Mouse (Mus musculus) testis, adult 2 months (tissue): ENCODE results near the gene Fam98c. TPM values are rescaled to one million over a fixed set of nuclear protein-coding genes. Genes with fewer than 3 reads are reported as not detected.

ENCODE experiments used
- H3K27ac ChIP-seq: fragments of 200-500 bp; 2 replicates; pipeline ENCODE4 v1.5.1; 2012; ENCODE audit warnings: low read depth, low read length; ENCODE audit not compliant: control insufficient read depth, insufficient read depth
- H3K27me3 ChIP-seq: fragments of 200-500 bp; 2 replicates; pipeline ENCODE4 v1.6.1; 2012; ENCODE audit warnings: mild to moderate bottlenecking, low read length, moderate library complexity; ENCODE audit not compliant: control insufficient read depth, insufficient read depth
- H3K36me3 ChIP-seq: fragments of 200-500 bp; 2 replicates; pipeline ENCODE4 v1.6.1; 2012; ENCODE audit warnings: mild to moderate bottlenecking, low read length; ENCODE audit not compliant: control insufficient read depth, insufficient read depth
- H3K4me1 ChIP-seq: fragments of 200-500 bp; 2 replicates; pipeline ENCODE4 v1.6.1; 2012; ENCODE audit warnings: low read length; ENCODE audit not compliant: control insufficient read depth, insufficient read depth
- H3K4me3 ChIP-seq: fragments of 200-500 bp; 2 replicates; pipeline ENCODE4 v1.5.1; 2012; ENCODE audit warnings: low read depth, mild to moderate bottlenecking, low read length, moderate library complexity, mixed read lengths; ENCODE audit not compliant: control insufficient read depth
- CTCF ChIP-seq: fragments of 200-500 bp; IDR thresholded peaks from 2 replicates; pipeline ENCODE4 v1.5.1; 2012; ENCODE audit warnings: low read depth, mild to moderate bottlenecking, inconsistent platforms, low read length, moderate library complexity; ENCODE audit not compliant: control insufficient read depth, insufficient read depth, insufficient replicate concordance
- POLR2A ChIP-seq: fragments of 200-500 bp; IDR thresholded peaks from 2 replicates; pipeline ENCODE4 v1.6.1; 2012; ENCODE audit warnings: low read depth, mild to moderate bottlenecking, inconsistent platforms, low read length, moderate library complexity; ENCODE audit not compliant: control insufficient read depth
- polyA plus RNA-seq: library from polyadenylated mRNA; depleted of rRNA; stranded (reverse); fragments of >200 nt; gene quantifications from 2 replicates; pipeline ENCODE4 v1.2.3, GENCODE M21; 2012

The Fam98c gene
- polyA plus RNA-seq, 1 experiment, result 194 TPM

GRCm38 (mm10) chr7:29134693-29135386 lies 21.2 kb downstream of the Fam98c start, which contains the start of gene Rasgrp4:
TSS of gene Rasgrp4 (plus strand) at chr7:29134851.
- no peak within 1 kb of the TSS for H3K4me3 ChIP-seq
- H3K27ac ChIP-seq, result no peak within 1 kb of the TSS
- TF ChIP-seq POLR2A (no peak), CTCF (no peak)
- no peaks in the 10 kb centered on the region for H3K27me3 ChIP-seq
- H3K36me3 ChIP-seq, result no peaks in the 10 kb centered on the region
- H3K4me1 ChIP-seq, result peaks cover 4% of the 10 kb centered on the region

GRCm38 (mm10) chr7:29134230-29134629 lies 21.8 kb downstream of the Fam98c start:
- Histone ChIP-seq H3K4me3 (no peak overlapping the region), H3K27ac (no peak overlapping the region), H3K4me1 (peaks cover 4% of the 10 kb centered on the region), H3K27me3 (no peaks in the 10 kb centered on the region), H3K36me3 (no peaks in the 10 kb centered on the region)
- TF ChIP-seq CTCF (no peak), POLR2A (no peak)

- no peak overlapping the region for H3K4me3 ChIP-seq
- no peaks in the 10 kb centered on the region for H3K36me3 ChIP-seq
- TF ChIP-seq CTCF (no peak; the same call in 1 of the 2 replicates), POLR2A (no peak)
- peaks cover 8% of the 10 kb centered on the region for H3K4me1 ChIP-seq
- H3K27me3 ChIP-seq, result no peaks in the 10 kb centered on the region
- no peak overlapping the region for H3K27ac ChIP-seq
Measured at GRCm38 (mm10) chr7:29128725-29129124, 27.3 kb downstream of the Fam98c start.

- TF ChIP-seq POLR2A, result no peak
- peak; percentile 56; the same call in 1 of the 2 replicates for TF ChIP-seq CTCF
- no peak overlapping the region for H3K4me3 ChIP-seq
- H3K36me3 ChIP-seq, result no peaks in the 10 kb centered on the region
- peaks cover 8% of the 10 kb centered on the region for H3K4me1 ChIP-seq
- H3K27ac ChIP-seq, result no peak overlapping the region
- H3K27me3 ChIP-seq, result no peaks in the 10 kb centered on the region
Measured at GRCm38 (mm10) chr7:29126173-29126915, 29.7 kb downstream of the Fam98c start.

- H3K27ac ChIP-seq, result no peak within 1 kb of the TSS
- H3K27me3 ChIP-seq, result no peaks in the 10 kb centered on the region
- peaks cover 8% of the 10 kb centered on the region for H3K4me1 ChIP-seq
- H3K4me3 ChIP-seq, result no peak within 1 kb of the TSS; the same call in 1 of the 2 replicates
- TF ChIP-seq CTCF (no peak), POLR2A (no peak)
- no peaks in the 10 kb centered on the region for H3K36me3 ChIP-seq
Measured at GRCm38 (mm10) chr7:29124970-29125369, 31.1 kb downstream of the Fam98c start, which contains the start of gene Ryr1. TSS of gene Ryr1 (minus strand) at chr7:29125179.

GRCm38 (mm10) chr7:29123531-29124358 lies 32.3 kb downstream of the Fam98c start:
- TF ChIP-seq POLR2A, result no peak
- no peak for TF ChIP-seq CTCF
- Histone ChIP-seq H3K4me3 (no peak overlapping the region), H3K27ac (no peak overlapping the region)

GRCm38 (mm10) chr7:29122821-29123220 lies 33.2 kb downstream of the Fam98c start:
- no peaks in the 10 kb centered on the region for H3K36me3 ChIP-seq
- no peaks in the 10 kb centered on the region for H3K27me3 ChIP-seq
- no peak overlapping the region for H3K4me3 ChIP-seq
- TF ChIP-seq POLR2A, result no peak
- no peak for TF ChIP-seq CTCF
- H3K4me1 ChIP-seq, result peaks cover 15% of the 10 kb centered on the region
- H3K27ac ChIP-seq, result no peak overlapping the region

More at GRCm38 (mm10) chr7:29123531-29124358, 32.3 kb downstream of the Fam98c start:
- H3K27me3 ChIP-seq, result no peaks in the 10 kb centered on the region
- H3K4me1 ChIP-seq, result peaks cover 9% of the 10 kb centered on the region
- no peaks in the 10 kb centered on the region for H3K36me3 ChIP-seq
